Mouse (Mus musculus): ENCODE data around the gene Ankrd11. TPM values are rescaled to one million over a fixed set of nuclear protein-coding genes. Genes with fewer than 3 reads are reported as not detected.

Ankrd11 gene
- total RNA-seq, 2 experiments from 2014 or later: 60.3 to 62.1 TPM

- intact Hi-C loops (cut with DNase I): loop anchor here (5.0 kb wide), 2 partner anchors 49 to 214 kb away; no protein-coding TSS in a partner anchor
- TF ChIP-seq CTCF (IDR thresholded peaks at IDR 0.05): no peak
- H3K4me3 ChIP-seq: peak overlapping the region; percentile 21; the same call in 1 of the 2 replicates
- H3K27ac ChIP-seq: no peak overlapping the region
- DNase-seq: peak; percentile 83
Observed at GRCm38 (mm10) chr8:122853340-122853771, 188.7 kb downstream of the Ankrd11 start.

DNA sequence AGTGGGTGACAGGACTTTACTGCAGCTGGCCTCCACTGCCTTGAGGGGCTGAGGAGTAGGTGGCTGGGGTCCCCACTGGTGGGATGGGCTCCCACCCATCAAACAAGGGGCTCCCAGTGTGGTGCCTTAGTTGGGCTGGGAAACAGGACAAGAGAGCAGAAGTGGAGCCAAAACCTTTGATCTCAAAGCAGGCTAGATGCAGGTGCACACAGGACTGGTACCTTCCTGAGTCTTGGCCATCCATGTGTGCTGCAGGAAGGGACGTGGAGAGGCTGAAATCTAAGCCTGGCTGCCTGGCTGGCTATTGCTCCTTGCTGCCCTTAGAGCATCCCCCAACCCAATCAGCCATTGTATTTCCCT is 189.6 kb downstream of the Ankrd11 start:
- no peak for TF ChIP-seq CTCF (IDR thresholded peaks at IDR 0.05)
- H3K27ac ChIP-seq: no peak overlapping the region
- DNase-seq: no peak
- intact Hi-C loops (cut with DNase I): loop anchor here (5.0 kb wide), 2 partner anchors 50 to 215 kb away; no protein-coding TSS in a partner anchor
- no peak overlapping the region for H3K4me3 ChIP-seq

DNA sequence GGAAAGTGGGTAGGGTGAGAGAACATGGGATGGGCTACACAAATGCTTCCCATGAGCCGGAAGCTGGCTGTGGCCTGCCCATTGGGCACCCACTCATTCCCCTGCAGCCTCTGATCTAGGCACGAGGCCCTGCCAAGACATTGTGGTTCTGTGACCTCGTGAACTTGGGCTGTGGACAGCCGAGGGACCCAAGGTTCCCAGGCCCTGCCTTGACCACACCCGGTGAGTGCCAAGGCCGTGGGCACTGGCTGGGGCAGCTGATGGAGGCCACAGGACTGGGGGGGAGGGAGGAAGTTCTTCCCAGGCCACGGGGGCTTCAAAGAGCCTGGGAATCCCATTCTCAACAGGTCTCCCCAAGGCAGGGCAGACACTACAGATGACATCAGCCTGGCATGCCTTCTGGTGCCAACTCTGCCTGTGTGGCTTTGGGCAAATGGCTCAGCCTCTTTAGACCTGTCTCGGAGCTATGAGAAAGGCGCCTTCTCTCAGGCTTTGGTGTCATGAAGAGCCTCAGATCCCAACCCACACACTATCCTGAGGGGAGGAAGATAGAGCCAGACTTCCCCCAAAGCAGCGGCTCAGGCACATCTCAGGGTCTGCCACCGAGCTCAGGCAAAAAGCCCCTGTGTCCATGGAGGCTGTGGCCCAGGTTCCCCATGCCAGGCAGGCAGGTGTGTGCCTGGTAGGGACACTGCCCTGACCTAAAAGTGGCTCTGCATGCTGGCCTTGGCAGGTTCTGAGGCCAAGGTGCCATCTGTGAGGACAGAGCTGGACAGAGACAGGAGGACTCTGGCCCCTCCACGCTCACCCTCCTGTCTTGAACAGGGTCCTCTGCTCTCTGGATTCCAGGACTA is 190.2 kb downstream of the Ankrd11 start:
- TF ChIP-seq CTCF (IDR thresholded peaks at IDR 0.05): no peak
- intact Hi-C loops (cut with DNase I): loop anchor here (5.0 kb wide), 2 partner anchors 50 to 215 kb away; no protein-coding TSS in a partner anchor
- H3K4me3 ChIP-seq: no peak overlapping the region
- no peak overlapping the region for H3K27ac ChIP-seq
- DNase-seq: no peak

- H3K27ac ChIP-seq: no peak overlapping the region
- TF ChIP-seq CTCF (IDR thresholded peaks at IDR 0.05): no peak
- no peak overlapping the region for H3K4me3 ChIP-seq
- intact Hi-C loops (cut with DNase I): loop anchor here (5.0 kb wide), 2 partner anchors 52 to 217 kb away; no protein-coding TSS in a partner anchor
- DNase-seq: no peak
Observed at GRCm38 (mm10) chr8:122850641-122851240, 191.3 kb downstream of the Ankrd11 start.

GRCm38 (mm10) chr8:122849152-122849910 is 192.7 kb downstream of the Ankrd11 start:
- DNase-seq: no peak
- intact Hi-C loops (cut with DNase I): no loop called here

DNA sequence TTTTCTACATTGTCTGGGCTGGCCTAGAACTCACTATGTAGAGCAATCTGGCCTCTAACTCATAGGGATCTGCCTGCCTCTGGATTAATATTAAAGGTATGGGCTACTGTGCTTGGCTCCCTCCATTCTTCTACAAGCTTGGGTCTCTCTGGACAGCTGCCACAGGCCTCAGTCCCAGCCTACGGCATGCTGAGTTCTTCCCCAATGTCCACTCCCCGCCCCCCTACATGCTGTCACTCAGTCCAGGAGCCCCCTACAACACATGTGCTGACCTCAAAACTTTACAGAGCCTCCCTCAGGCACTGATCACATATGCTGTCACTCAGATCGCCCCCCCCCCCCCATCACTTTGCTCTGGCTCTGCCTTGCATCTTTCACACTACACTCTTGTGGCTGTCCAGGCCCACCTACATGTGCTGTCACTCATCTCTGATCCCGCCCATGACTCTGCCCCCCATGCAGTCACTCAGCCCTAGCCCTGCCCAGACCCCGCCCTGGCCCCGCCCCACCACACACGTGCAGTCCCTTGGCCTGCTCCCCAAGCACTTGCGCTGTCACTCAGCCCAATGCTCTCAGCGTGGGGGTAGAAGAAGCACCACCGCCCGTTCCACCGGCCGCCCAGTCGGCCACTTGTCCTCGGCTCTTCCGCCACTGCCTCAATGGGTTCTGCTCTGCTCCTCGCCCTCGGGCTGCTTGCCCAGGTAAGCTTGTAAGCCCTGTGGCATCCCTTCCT is 194.1 kb downstream of the Ankrd11 start, which contains the start of gene Cdh15:
TSS of gene Cdh15 (plus strand) at position 138 of the 733 bp plus-strand sequence.
- DNase-seq: peak; percentile 92
- TF ChIP-seq CTCF (IDR thresholded peaks at IDR 0.05): no peak
- intact Hi-C loops (cut with DNase I): no loop called here
- H3K4me3 ChIP-seq: peak within 1 kb of the TSS; percentile 79
- H3K27ac ChIP-seq: peak within 1 kb of the TSS; percentile 92

More at GRCm38 (mm10) chr8:122849152-122849910, 192.7 kb downstream of the Ankrd11 start:
- Histone ChIP-seq H3K27ac (peak overlapping the region; percentile 92), H3K4me3 (peak overlapping the region; percentile 79)
- TF ChIP-seq CTCF (IDR thresholded peaks at IDR 0.05): no peak

DNA sequence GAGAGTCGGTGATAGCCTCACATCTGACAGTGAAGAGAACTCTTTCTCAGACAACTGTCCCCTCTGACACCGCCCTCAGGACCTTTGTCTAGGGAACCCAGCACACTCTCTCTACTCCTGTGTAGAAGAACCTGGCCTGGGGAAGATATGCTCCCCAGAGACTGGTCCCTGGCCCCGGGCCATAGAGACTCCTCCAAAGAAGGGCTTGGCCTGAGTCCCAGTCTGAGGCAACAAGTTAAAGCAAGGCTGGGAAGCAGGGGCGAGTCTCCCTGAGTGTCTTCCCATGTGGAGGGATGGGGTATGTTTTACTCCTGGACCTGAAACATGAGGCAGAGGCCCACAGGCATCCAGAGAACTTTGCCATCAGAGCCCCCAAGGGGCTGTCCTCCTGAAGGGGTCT is 196.4 kb downstream of the Ankrd11 start:
- no peak overlapping the region for H3K4me3 ChIP-seq
- no peak for TF ChIP-seq CTCF (IDR thresholded peaks at IDR 0.05)
- DNase-seq: peak; percentile 50
- no peak overlapping the region for H3K27ac ChIP-seq
- intact Hi-C loops (cut with DNase I): no loop called here

DNA sequence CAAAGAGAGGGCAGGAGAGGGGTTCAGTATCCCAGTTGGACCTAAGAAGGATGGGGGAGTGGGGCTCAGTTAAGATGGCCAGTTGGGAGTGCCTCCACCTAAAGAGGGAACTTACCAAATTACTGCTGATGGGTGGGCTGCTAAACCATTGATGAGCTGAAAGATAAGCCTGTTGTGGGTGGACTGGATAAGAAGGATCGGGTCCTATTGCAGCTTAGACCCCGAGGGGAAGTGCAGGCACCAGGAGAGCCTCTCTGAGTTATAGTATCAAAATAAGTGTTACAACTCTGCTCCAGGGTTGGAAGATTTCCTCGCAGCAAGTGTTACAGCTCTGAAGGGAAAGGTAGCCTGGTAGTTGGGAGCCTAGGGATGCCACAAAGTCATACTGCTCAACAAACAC is 197.9 kb downstream of the Ankrd11 start:
- no peak for TF ChIP-seq CTCF (IDR thresholded peaks at IDR 0.05)
- H3K27ac ChIP-seq: no peak overlapping the region
- intact Hi-C loops (cut with DNase I): no loop called here

GRCm38 (mm10) chr8:122836696-122837095 is 205.4 kb downstream of the Ankrd11 start:
- no peak for DNase-seq
- intact Hi-C loops (cut with DNase I): loop anchor here (10.0 kb wide), 1 partner anchor 358 kb away; no protein-coding TSS in a partner anchor
- no peak overlapping the region for H3K27ac ChIP-seq
- TF ChIP-seq CTCF (IDR thresholded peaks at IDR 0.05): no peak
- H3K4me3 ChIP-seq: no peak overlapping the region

More for the DNA sequence above, 197.9 kb downstream of the Ankrd11 start:
- no peak overlapping the region for H3K4me3 ChIP-seq
- no peak for DNase-seq

DNA sequence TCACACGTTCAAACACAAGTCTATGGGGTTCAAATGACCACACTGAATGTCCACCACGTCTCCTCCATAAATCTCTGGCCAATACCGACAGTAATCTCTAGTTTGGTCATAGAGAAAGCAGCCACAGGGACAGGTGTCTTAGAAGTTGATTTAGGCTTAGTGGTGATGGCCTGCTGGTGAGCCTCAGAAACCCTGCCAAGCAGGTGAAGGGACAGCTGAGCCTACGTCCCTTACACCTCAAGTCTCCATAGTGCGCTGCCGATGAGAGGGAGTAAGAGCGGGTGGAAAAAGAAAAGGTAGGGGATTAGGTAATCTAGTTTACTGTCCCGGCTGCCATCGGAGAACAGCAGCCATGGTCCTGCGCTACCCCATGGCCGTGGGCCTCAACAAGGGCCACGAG is 205.9 kb downstream of the Ankrd11 start:
- TF ChIP-seq CTCF (IDR thresholded peaks at IDR 0.05): no peak
- intact Hi-C loops (cut with DNase I): loop anchor here (10.0 kb wide), 1 partner anchor 359 kb away; no protein-coding TSS in a partner anchor
- H3K27ac ChIP-seq: no peak overlapping the region
- no peak for DNase-seq
- no peak overlapping the region for H3K4me3 ChIP-seq

GRCm38 (mm10) chr8:122834971-122835370 is 207.1 kb downstream of the Ankrd11 start:
- intact Hi-C loops (cut with DNase I): loop anchor here (10.0 kb wide), 1 partner anchor 360 kb away; no protein-coding TSS in a partner anchor
- TF ChIP-seq CTCF (IDR thresholded peaks at IDR 0.05): peak; percentile 85

More at GRCm38 (mm10) chr8:122834971-122835370, 207.1 kb downstream of the Ankrd11 start:
- DNase-seq: peak; percentile 81
- H3K4me3 ChIP-seq: no peak overlapping the region
- H3K27ac ChIP-seq: no peak overlapping the region

All from gastrocnemius, adult 2 months (tissue).